Mouse (Mus musculus) c-Kit-positive CD71-negative TER-119-negative erythroid progenitor cells, embryonic 14.5 days (primary cell): ENCODE measurements around the gene Sdhaf1.

Source experiments
- DNase-seq: peaks from one replicate; pipeline ENCODE4 v3.0.0-alpha.2; 2013; ENCODE audit warnings: low read depth

Gene Sdhaf1

GRCm38 (mm10) chr7:30293795-30294194, 29.9 kb downstream of the Sdhaf1 start:
- DNase-seq, result no peak

DNA sequence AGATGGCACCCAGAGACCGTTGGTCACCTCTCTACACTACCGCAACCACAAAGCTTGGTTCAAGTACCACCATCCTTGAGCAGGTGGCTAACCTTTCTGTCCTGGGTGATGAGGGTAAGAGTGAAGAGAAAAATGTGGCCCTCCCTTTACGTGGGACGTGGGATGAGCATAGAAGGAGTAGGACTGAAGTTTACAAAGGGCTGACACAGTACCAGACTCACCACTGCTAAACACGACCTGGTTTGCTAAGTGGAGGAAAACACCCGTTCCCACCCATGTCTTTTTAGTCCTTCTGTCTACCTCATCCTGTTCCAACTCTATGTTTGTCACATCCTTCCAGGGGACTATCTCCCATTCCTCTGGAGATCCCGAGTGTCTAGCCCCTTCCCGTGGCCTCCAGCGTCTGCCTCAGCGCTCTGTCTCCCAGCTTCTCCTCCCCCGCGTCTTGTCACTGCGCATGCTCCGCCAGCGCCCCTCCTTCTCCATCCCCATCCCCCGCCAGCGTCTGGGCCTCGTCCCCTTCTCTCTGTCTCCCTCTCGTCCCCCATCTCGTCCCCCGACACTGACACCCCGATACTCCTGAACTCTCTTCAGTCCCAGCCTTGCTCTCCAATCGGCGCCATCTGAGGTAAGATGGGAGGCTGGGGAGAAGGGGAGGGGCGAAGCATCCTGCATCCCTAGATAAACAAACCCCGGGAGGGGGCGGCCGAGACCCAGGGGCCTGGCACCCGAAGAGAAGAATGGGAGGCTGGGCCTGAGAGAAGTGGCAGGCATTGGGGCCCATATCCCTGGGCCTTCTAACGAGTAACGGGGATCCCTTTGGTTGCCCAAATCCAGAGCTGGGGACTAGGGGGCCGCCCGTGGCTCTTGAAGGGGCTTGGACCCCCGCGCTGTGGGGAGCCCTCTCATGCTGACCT, 32.2 kb downstream of the Sdhaf1 start, which contains the start of gene Clip3:
Clip3 (plus strand) TSS at position 514 of the 917 bp plus-strand sequence.
- no peak for DNase-seq

DNA sequence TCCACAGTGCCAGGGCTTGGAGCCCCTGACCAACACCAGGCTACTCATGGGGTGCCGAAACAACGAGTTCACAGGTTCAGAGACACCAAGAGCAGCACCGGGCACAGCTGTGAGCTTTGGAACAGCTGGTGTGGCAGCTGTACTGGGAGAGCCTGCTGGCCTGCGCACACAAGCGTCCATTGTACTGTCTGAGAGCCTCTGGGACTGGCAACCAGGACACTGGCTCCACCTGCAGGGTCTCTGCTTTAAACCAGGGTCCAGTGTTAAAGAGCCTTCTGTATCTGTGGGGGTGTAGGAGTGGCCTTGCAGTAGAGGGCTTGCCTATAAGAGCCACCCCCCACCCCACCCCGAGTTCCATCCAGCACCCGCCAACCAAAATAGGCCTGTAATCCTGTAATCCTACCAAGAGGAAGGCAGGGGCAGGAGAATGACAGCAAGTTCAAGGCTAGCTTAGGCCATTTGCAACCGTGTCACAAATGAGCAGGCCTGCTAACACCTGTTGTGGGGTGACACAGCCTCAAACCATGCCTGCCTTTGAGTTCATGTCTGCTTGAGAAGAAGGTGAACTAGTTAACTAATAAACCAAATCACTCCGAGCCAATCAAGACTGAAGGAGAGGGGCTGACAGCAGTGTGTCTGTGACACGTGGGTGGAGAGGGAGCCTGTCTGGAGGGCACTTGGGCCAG, 33.8 kb downstream of the Sdhaf1 start:
- no peak for DNase-seq

- DNase-seq, result no peak
Measured at GRCm38 (mm10) chr7:30289071-30289713, 34.5 kb downstream of the Sdhaf1 start.

- no peak for DNase-seq
Measured at GRCm38 (mm10) chr7:30288046-30288445, 35.6 kb downstream of the Sdhaf1 start.

DNA sequence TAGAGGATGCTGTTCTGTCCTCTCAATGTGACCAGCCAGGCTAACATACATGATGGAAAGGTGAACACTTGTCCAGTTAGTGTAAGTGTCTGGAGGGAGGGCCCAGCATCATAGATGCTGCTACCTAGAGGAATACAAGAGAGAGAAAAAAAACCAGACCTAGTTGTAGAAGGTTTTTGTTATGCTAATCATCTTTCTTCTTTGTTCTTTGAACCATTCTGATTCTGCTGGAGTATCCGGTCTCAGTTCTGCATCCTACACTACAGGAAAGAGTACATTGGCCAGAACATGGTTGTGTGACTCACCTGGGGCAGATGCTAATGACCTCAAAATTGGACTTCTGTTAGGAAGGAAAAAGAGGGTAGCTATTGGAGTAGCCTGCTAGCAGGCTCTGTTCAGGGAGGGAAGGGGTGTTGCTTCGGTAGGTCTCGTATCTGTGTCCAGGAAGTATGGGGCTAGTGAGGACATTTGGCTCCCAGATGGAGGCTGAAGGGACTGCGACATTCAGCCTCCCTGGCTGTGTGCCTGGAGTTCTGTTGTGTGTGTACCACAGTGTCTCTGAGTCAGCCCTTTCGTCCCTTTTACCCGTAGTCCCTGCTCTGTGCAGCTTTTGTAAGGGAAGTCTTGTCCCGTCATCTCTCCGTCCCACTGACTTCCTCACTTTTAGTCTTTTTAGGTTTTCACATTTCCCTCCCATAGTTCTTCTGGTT, 36.8 kb downstream of the Sdhaf1 start:
- DNase-seq, result no peak

DNA sequence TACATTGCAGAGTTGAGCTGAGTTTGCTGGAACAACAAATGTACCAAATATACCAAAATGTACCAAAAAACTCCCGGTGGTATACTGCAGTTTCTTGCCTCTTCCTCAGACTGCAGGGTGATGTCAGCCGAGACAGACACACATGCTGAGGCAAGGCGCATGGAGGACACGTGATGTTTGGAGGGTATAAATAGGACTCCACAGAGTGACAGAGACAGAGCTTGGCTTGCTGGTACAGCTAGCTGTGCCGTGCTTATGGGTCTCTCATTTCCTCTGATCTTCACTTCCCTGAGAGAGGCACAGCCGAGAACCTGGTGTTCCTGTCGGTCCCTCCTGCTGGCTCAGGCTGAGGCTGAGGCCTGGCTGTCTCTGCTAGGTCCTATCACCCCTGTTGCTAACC, 41.0 kb downstream of the Sdhaf1 start:
- no peak for DNase-seq

GRCm38 (mm10) chr7:30281522-30281921, 42.2 kb downstream of the Sdhaf1 start:
- no peak for DNase-seq

GRCm38 (mm10) chr7:30280670-30281138, 43.0 kb downstream of the Sdhaf1 start:
- DNase-seq, result peak; percentile 72

DNA sequence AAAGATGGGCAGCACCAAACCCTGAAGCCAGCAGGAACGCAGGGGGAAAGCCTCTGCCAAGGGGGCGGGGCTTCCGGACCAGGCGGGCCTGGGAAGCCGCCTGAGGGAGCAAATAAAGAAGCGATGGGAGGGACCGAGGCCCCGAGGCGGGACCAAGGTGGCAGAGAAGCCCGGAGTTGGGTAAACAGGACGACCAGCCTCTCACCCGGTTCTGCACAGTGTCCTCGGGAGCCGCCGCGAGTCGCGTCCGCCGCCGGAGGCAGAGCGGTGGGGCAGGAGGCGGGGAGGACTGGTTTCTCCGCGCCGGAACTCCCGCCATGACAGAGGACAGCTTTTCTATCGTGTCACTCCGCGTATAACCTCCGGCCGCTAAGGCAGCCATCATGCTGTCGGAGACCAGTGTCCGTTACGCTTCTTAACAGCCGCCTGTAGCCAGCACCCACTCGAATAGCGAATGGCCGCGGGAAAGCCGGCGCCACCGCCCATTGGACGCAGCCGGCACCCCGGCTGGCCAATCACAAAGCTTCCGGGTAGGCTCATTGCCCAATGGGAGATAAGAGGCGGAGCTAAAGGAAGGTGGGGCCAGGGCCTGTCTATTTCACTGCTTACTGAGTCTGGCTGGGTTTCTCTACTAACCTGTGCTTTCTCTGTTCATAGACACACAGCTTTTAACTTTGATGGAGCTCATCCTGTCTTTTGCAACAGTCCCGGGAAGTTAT, 43.6 kb downstream of the Sdhaf1 start, which contains the start of the genes Thap8 and Wdr62:
Thap8 (plus strand) TSS at position 144 of the 719 bp plus-strand sequence.
Wdr62 (minus strand) TSS at position 469 of the 719 bp plus-strand sequence.
- DNase-seq, result peak; percentile 91

DNA sequence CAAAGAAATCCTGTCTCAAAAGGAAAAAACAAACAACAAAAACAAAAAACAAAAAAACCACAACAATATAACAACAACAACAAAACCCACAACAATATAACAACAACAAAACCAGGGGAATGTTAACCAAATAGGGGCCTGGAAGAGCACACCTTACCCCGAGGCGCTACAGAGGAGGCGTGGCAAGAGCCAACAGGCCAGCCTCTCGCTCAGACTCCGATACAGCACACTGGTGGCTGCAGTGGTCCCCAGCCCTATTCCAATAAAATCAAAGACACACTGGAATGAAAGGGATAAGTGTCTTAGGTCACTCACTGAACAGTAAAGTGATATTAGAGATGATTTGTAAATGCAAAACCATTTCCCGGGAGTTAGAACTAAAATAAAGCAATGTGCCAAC, 44.2 kb downstream of the Sdhaf1 start:
- no peak for DNase-seq

GRCm38 (mm10) chr7:30278911-30279310, 44.8 kb downstream of the Sdhaf1 start:
- DNase-seq, result no peak

DNA sequence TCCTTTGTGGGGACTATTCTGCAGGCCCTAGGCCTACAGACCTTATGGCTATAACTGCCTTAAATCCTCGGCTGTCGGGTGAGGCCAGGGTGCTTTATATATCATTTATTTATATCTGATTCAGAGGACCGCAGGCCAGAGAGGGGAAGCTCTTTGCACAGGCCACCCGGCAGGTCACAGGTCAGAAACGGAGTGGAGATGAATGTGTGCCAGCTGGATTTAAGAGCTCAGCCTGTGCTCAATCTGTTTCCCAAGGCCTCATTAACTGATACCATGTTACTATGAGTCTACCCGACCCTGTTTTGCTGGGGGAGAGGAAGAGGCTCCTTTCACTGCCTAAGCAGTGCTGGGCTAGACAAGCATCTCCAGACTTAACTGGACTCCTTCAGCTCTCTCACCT, 49.3 kb downstream of the Sdhaf1 start:
- no peak for DNase-seq
